Mouse (Mus musculus) adrenal gland, postnatal 4 days (tissue): Measurements from ENCODE around the gene Ncf4. TPM values are rescaled to one million over a fixed set of nuclear protein-coding genes. Genes with fewer than 3 reads are reported as not detected.

ENCODE experiments used
- DNase-seq, 2 experiments: peaks; one replicate each; pipeline ENCODE4 v3.0.0; 2021 to 2022; ENCODE audit warnings: low spot score in 2 of 2, mixed read lengths in 2 of 2
- microRNA-seq: library from miRNA; unstranded; fragments of <30 nt; microRNA quantifications from one replicate; pipeline ENCODE4 v1.2.0, GENCODE M21; 2021
- total RNA-seq, 2 experiments: library from RNA; stranded (reverse); gene quantifications; 2 replicates each; pipeline ENCODE4 v1.2.3; 2021

Ncf4 gene
- total RNA-seq, 2 experiments from 2014 or later: 3.6 to 4.9 TPM

DNA sequence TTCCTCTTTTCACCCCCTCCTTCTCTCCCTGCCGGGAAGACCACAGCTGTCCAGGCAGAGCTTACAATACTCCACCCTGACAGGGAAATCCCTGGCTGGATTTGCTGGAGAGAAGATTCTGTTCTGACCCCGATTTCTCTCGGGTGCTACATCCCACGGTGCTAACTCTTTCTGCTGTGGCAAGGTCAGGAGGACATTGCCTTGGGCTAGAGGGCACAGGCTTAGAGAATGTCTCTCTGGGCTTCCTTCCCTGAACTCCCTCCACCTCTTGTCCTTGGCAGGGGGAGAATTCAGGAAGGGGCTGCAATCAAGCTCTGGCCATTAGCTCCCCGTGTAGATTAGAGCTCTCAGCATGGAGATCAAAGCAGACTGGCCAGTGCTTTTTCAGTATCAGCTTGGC is 65.3 kb downstream of the Ncf4 start:
- DNase-seq: no peak

GRCm38 (mm10) chr15:78310971-78311370 is 66.4 kb downstream of the Ncf4 start:
- DNase-seq: no peak

Small RNA genes within 50 kb of the gene (microRNA-seq; reads per million reads assigned to microRNA genes)
- not detected for gene Mir7676-1

Other genes with a start within 250 kb of the Ncf4 start
- under 1 TPM; 0.65 to 0.78 TPM for gene Cacng2, start 124.8 kb upstream of the Ncf4 start, total RNA-seq
- 10 to 100 TPM; 32.1 to 32.8 TPM for gene Ift27, start 70.7 kb upstream of the Ncf4 start, total RNA-seq
- gene Pvalb, start 38.4 kb upstream of the Ncf4 start, total RNA-seq: 10 to 100 TPM in 1 of 2 experiments, 1 to 10 TPM in 1; 2.8 to 13.4 TPM
- gene Csf2rb2, start 60.9 kb downstream of the Ncf4 start, total RNA-seq: 1 to 10 TPM; 1.7 to 2.1 TPM
- gene Csf2rb, start 81.0 kb downstream of the Ncf4 start, total RNA-seq: 10 to 100 TPM; 10.9 to 13.4 TPM
- gene Tex33, start 151.1 kb downstream of the Ncf4 start, total RNA-seq: not detected
- gene Tst, start 161.1 kb downstream of the Ncf4 start, total RNA-seq: 100 to 1,000 TPM; 217 to 242 TPM
- gene Mpst, start 161.6 kb downstream of the Ncf4 start, total RNA-seq: 10 to 100 TPM; 52.8 to 53.8 TPM
- 100 to 1,000 TPM; 107 to 113 TPM for gene Kctd17, start 183.8 kb downstream of the Ncf4 start, total RNA-seq
- gene Tmprss6, start 223.8 kb downstream of the Ncf4 start, total RNA-seq: 10 to 100 TPM in 1 of 2 experiments, 1 to 10 TPM in 1; 1.8 to 22.4 TPM